Mouse (Mus musculus): ENCODE measurements around the gene Gm28539.
"Not testable (repeated sequence)": the region's sequence is repeated elsewhere in the genome, so short reads cannot be mapped to it uniquely, and the experiment has no call there.

The Gm28539 gene

GRCm38 (mm10) chr16:18849521-18850190 is 13.3 kb downstream of the Gm28539 start:
- in situ Hi-C loops (cut with MboI, MseI), result not testable (repeated sequence)

- in situ Hi-C loops (cut with MboI, MseI), result loop anchor here (5.0 kb wide), 1 partner anchor 161 kb away; no protein-coding TSS in a partner anchor
Observed at GRCm38 (mm10) chr16:18858551-18858950, 22.2 kb downstream of the Gm28539 start.

- in situ Hi-C loops (cut with MboI, MseI), result no loop called here
Observed at GRCm38 (mm10) chr16:18860186-18860585, 23.8 kb downstream of the Gm28539 start.

- in situ Hi-C loops (cut with MboI, MseI), result loop anchor here (5.0 kb wide), 1 partner anchor 53 kb away; no protein-coding TSS in a partner anchor
Observed at GRCm38 (mm10) chr16:18870495-18870894, 34.1 kb downstream of the Gm28539 start.

GRCm38 (mm10) chr16:18876091-18876441 is 39.7 kb downstream of the Gm28539 start:
- in situ Hi-C loops (cut with MboI, MseI), result no loop called here

GRCm38 (mm10) chr16:18876442-18877308 is 40.3 kb downstream of the Gm28539 start, which contains the start of the genes Mrpl40 and Hira:
Mrpl40 (minus strand) TSS chr16:18876862.
Hira (plus strand) TSS chr16:18877037.
- in situ Hi-C loops (cut with MboI, MseI), result no loop called here

- in situ Hi-C loops (cut with MboI, MseI), result no loop called here
Observed at GRCm38 (mm10) chr16:18877386-18878090, 41.2 kb downstream of the Gm28539 start.

- in situ Hi-C loops (cut with MboI, MseI), result no loop called here
Observed at GRCm38 (mm10) chr16:18878091-18878720, 41.8 kb downstream of the Gm28539 start.

GRCm38 (mm10) chr16:18884044-18884443 is 47.7 kb downstream of the Gm28539 start:
- in situ Hi-C loops (cut with MboI, MseI), result no loop called here

GRCm38 (mm10) chr16:18893840-18894372 is 57.5 kb downstream of the Gm28539 start:
- in situ Hi-C loops (cut with MboI, MseI), result no loop called here

GRCm38 (mm10) chr16:18895249-18895648 is 58.9 kb downstream of the Gm28539 start:
- in situ Hi-C loops (cut with MboI, MseI), result no loop called here

- in situ Hi-C loops (cut with MboI, MseI), result no loop called here
Observed at GRCm38 (mm10) chr16:18896429-18896828, 60.0 kb downstream of the Gm28539 start.

GRCm38 (mm10) chr16:18905648-18906047 is 69.3 kb downstream of the Gm28539 start:
- in situ Hi-C loops (cut with MboI, MseI), result no loop called here

- in situ Hi-C loops (cut with MboI, MseI), result no loop called here
Observed at GRCm38 (mm10) chr16:18916064-18916463, 79.7 kb downstream of the Gm28539 start.

GRCm38 (mm10) chr16:18921771-18922170 is 85.4 kb downstream of the Gm28539 start:
- in situ Hi-C loops (cut with MboI, MseI), result no loop called here

GRCm38 (mm10) chr16:18927963-18928362 is 91.6 kb downstream of the Gm28539 start:
- in situ Hi-C loops (cut with MboI, MseI), result no loop called here

GRCm38 (mm10) chr16:18938321-18939082 is 102.1 kb downstream of the Gm28539 start:
- in situ Hi-C loops (cut with MboI, MseI), result no loop called here

GRCm38 (mm10) chr16:18943906-18944305 is 107.5 kb downstream of the Gm28539 start:
- in situ Hi-C loops (cut with MboI, MseI), result no loop called here

GRCm38 (mm10) chr16:18948941-18949340 is 112.6 kb downstream of the Gm28539 start:
- in situ Hi-C loops (cut with MboI, MseI), result no loop called here

GRCm38 (mm10) chr16:18950351-18950750 is 114.0 kb downstream of the Gm28539 start:
- in situ Hi-C loops (cut with MboI, MseI), result no loop called here
